Mouse (Mus musculus) erythroblast, embryonic 14.5 days (primary cell): Measurements from ENCODE around the gene Msmp.

ENCODE experiments used
- GATA1 ChIP-seq: IDR thresholded peaks from 2 replicates; pipeline ENCODE4 v1.6.1; 2012; ENCODE audit warnings: low read length, inconsistent platforms, mixed read lengths
- TAL1 ChIP-seq: IDR thresholded peaks from 3 replicates; pipeline ENCODE4 v1.6.1; 2012; ENCODE audit warnings: low read length, inconsistent platforms, mixed read lengths

GRCm38 (mm10) chr4:43604099-43604498, 19.8 kb upstream of the Msmp start:
- TF ChIP-seq TAL1, result no peak
- no peak for TF ChIP-seq GATA1
